Mouse (Mus musculus) kidney, postnatal 0 days (tissue): ENCODE results near the gene Lgals9. TPM values are rescaled to one million over a fixed set of nuclear protein-coding genes. Genes with fewer than 3 reads are reported as not detected.

Experiments
- ATAC-seq: fragments of 200-750 bp; cut with Nextera tagmentation; replicated peaks from 2 replicates; pipeline ENCODE4 v1.8.0; 2017; ENCODE audit warnings: low read depth, moderate number of reproducible peaks, moderate TSS enrichment, moderate library complexity; ENCODE audit not compliant: low FRiP score
- DNase-seq: peaks from one replicate; pipeline ENCODE4 v3.0.0-alpha.2; 2016; ENCODE audit warnings: low spot score
- H3K27ac ChIP-seq: fragments of 300-500 bp; sonication (generic); 2 replicates; pipeline ENCODE4 v1.5.1; 2014; ENCODE audit warnings: mild to moderate bottlenecking
- H3K27me3 ChIP-seq: fragments of 300-500 bp; sonication (generic); 2 replicates; pipeline ENCODE4 v1.6.1; 2014; ENCODE audit warnings: low read length, mixed read lengths; ENCODE audit not compliant: insufficient read depth
- H3K36me3 ChIP-seq: fragments of 300-500 bp; sonication (generic); 2 replicates; pipeline ENCODE4 v1.6.1; 2014; ENCODE audit warnings: low read length, mixed read lengths; ENCODE audit not compliant: insufficient read depth
- H3K4me1 ChIP-seq: fragments of 300-500 bp; sonication (generic); replicated peaks from 2 replicates; pipeline ENCODE4 v1.6.1; 2014; ENCODE audit warnings: antibody characterized with exemption, low read length, mixed read lengths; ENCODE audit not compliant: insufficient read depth
- H3K4me2 ChIP-seq: fragments of 300-500 bp; sonication (generic); 2 replicates; pipeline ENCODE4 v1.6.1; 2014; ENCODE audit warnings: mild to moderate bottlenecking, low read length, moderate library complexity, mixed read lengths
- H3K4me3 ChIP-seq: fragments of 300-500 bp; sonication (generic); replicated peaks from 2 replicates; pipeline ENCODE4 v1.5.1; 2014; ENCODE audit warnings: low read depth, low read length
- H3K9ac ChIP-seq: fragments of 300-500 bp; sonication (generic); 2 replicates; pipeline ENCODE4 v1.6.1; 2014; ENCODE audit warnings: low read depth, low read length
- H3K9me3 ChIP-seq: fragments of 300-500 bp; sonication (generic); replicated peaks from 2 replicates; pipeline ENCODE4 v1.6.1; 2016; ENCODE audit warnings: low read length, inconsistent platforms, mixed read lengths
- CTCF ChIP-seq: IDR thresholded peaks from 2 replicates; pipeline ENCODE4 v1.5.1; 2016; ENCODE audit warnings: antibody characterized with exemption, low read depth, mild to moderate bottlenecking, moderate library complexity
- WGBS: fragments of 180-500 bp; shearing (Covaris S2); extraction: QIAGEN DNeasy Blood & Tissue Kit; methylation state at CpG from one replicate; pipeline ENCODE4 v1.1.7; 2014; 5-methylcytosine and 5-hydroxymethylcytosine counted together
- polyA plus RNA-seq: library from polyadenylated mRNA; unstranded; fragments of >200 nt; fragmentation: Nextera tagmentation; extraction: Ambion mirVana; gene quantifications from 2 replicates; pipeline ENCODE4 v1.2.1, GENCODE M21; 2015

Lgals9 gene
- polyA plus RNA-seq, 1 experiment from 2014 or later = 94.0 TPM

DNA sequence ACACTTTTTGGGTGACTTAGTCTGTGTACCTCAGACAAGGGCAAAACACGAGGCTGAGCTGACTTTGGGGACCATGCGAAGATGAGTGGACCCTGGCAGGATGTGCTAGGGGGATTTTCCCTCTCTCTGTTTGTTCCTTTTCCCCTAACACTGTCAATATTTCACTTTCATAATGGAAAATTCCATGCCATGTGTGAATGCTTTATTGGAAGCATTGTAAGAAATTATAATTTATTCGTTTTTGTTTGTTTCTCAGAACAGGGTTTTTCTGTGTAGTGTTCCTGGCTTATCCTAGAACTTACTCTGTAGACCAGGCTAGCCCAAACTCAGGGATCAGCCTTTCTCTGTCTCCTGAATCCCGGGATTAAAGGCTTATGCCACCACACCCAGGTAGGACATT, 65.0 kb downstream of the Lgals9 start:
- Histone ChIP-seq H3K4me2 (no peak overlapping the region), H3K4me3 (no peak overlapping the region), H3K4me1 (no peaks in the 10 kb centered on the region; the same call in 1 of the 2 replicates), H3K36me3 (no peaks in the 10 kb centered on the region), H3K27ac (no peak overlapping the region), H3K27me3 (peaks cover 6% of the 10 kb centered on the region; the same call in 1 of the 2 replicates), H3K9ac (no peak overlapping the region), H3K9me3 (no peaks in the 10 kb centered on the region)
- TF ChIP-seq CTCF = no peak
- no peak for DNase-seq
- WGBS = 69% methylated on average over 4 of the region's 4 CpGs
- ATAC-seq = no peak

DNA sequence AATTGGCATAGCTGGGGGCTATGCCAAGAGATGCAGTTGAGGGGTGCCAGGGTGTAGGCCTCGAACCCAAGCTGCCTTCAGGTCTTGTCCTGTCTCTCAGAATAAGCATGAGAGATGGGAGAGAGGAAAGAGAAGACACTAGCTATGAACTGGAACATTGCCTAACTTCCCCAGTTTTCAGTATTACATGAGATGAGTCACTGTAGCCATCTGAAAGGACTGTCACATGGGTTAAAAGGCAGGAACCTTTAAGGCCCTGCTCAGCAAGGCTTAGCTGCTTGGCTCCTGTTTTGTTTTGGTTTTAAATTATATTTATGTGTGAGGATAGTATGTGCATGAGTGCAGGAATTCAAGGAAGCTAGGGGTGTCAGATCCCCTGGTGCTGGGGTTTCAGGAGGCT, 68.3 kb downstream of the Lgals9 start:
- Histone ChIP-seq H3K4me1 (no peaks in the 10 kb centered on the region), H3K27ac (no peak overlapping the region), H3K27me3 (no peaks in the 10 kb centered on the region), H3K9ac (no peak overlapping the region), H3K4me3 (no peak overlapping the region), H3K36me3 (no peaks in the 10 kb centered on the region), H3K4me2 (no peak overlapping the region), H3K9me3 (no peaks in the 10 kb centered on the region)
- 74% methylated on average over 1 of the region's 1 CpGs for WGBS
- DNase-seq (no peak), ATAC-seq (no peak)
- no peak for TF ChIP-seq CTCF

- H3K4me3 ChIP-seq = no peak overlapping the region
- no peaks in the 10 kb centered on the region for H3K9me3 ChIP-seq
- H3K27me3 ChIP-seq = no peaks in the 10 kb centered on the region
- H3K4me1 ChIP-seq = no peaks in the 10 kb centered on the region
- no peak for ATAC-seq
- H3K36me3 ChIP-seq = no peaks in the 10 kb centered on the region
- no peak for DNase-seq
- 77% methylated on average over 6 of the region's 6 CpGs for WGBS
- no peak overlapping the region for H3K4me2 ChIP-seq
- no peak overlapping the region for H3K9ac ChIP-seq
- no peak overlapping the region for H3K27ac ChIP-seq
- no peak for TF ChIP-seq CTCF
Observed at GRCm38 (mm10) chr11:78915473-78915872, 69.3 kb downstream of the Lgals9 start.

Other genes starting within 250 kb of the Lgals9 start
- gene Ccnq, start 233.2 kb downstream of the Lgals9 start, polyA plus RNA-seq = 53.6 and 55.8 TPM in 2 replicates
- 27.5 and 28.6 TPM in 2 replicates for gene Lyrm9, start 158.4 kb downstream of the Lgals9 start, polyA plus RNA-seq
- gene Nos2, start 64.2 kb downstream of the Lgals9 start, polyA plus RNA-seq = 0.92 and 1.2 TPM in 2 replicates
- 1.7 and 1.8 TPM in 2 replicates for gene Ksr1, start 161.5 kb upstream of the Lgals9 start, polyA plus RNA-seq